Mouse (Mus musculus): ENCODE results near the gene Jph3. TPM values are rescaled to one million over a fixed set of nuclear protein-coding genes. Genes with fewer than 3 reads are reported as not detected.
A peak's percentile ranks its signal among the peaks of the same experiment; 100 is the strongest.

The Jph3 gene
- total RNA-seq, 1 experiment from 2014 or later: 3.2 TPM

DNA sequence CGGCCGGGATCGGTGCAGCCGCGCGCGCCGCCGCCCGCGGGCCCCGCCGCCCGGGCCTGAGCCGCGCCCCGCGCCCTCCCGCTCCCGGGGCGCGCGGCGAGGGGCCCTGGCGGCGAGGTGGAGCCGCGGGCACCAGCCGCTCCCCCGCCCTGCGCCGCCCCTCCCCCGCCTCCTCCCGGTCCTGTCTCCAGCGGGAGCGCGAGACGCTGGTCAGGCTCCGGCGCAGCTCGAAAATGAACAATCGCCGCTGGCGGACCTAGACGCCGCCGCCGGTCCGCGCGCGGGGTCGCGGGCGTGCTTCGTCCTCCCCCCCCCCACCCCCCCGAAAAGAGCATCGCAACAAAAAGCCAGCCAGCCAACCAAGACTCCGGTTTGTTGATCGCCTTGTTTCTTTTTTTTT lies 747 bp downstream of the Jph3 start:
- no peak for DNase-seq

DNA sequence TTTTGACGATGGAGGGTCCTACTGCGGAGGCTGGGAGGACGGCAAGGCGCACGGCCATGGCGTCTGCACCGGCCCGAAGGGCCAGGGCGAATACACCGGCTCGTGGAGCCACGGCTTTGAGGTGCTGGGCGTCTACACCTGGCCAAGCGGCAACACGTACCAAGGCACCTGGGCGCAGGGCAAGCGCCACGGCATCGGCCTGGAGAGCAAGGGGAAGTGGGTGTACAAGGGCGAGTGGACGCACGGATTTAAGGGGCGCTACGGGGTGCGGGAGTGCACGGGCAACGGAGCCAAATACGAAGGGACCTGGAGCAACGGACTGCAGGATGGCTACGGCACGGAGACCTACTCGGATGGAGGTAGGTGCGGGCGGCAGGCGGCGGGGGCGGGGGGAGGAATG lies 1.2 kb downstream of the Jph3 start:
- no peak for DNase-seq

DNA sequence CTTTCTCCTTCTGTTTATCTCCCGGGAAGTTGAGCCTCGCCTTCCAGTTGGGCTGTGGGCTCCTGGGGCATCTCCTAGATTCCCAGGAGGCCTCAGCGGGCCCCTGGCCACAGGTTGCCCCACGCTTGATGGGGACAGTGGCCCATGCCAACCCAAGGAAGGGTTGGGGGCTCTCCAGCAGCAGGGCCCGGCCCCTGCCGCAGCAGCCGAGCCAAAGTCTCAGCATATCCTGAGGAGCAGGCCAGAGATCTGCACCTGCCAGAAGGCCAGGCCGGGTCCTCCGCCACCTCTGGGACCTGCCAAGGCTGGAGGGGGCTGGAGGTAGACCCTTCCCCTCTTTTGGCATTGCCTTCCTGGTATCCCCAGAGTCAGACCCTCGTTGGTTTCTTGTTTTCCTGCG lies 1.6 kb downstream of the Jph3 start:
- no peak for DNase-seq

DNA sequence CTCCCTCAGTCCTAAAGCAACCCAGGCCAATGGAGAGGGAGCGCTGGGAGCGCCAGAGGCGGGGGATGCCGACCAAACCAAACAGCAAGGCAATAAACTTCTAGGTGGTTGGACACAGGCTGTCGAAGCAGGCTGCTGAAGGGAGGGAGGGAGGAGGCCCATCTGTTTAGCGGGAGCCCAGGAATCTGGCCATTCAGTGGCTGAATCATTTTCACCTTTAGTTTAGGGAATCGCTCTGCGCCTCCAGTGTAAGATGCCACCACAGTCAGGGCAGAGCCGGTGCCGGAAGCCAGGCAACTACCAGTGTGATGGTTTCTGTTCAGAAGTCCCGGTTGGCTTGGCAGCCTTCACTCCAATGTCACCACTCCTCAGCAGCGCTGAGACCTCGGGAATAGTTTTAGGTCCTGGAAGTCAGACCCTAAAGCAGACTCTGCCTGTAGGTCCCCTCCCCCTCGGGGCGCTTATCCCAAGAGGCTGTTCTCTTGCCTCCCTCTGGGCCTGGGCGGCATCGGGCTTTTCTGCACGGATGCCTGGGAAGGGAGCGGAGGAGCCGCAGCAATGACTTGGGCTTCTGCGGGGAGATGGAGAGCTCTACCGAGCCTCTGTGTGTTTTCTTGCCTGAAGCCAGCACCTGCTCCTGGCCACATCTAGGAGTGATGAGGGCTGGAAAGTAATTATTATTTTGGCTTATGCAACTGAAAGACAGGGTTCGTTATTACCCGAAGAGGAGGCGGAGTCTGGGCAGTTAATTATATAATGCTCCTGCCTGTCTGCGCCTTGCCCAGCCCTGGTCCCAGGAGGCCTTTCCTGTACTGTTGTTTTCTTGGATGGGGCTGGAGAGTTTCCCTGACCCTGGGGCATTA lies 2.3 kb downstream of the Jph3 start:
- no peak for DNase-seq

DNA sequence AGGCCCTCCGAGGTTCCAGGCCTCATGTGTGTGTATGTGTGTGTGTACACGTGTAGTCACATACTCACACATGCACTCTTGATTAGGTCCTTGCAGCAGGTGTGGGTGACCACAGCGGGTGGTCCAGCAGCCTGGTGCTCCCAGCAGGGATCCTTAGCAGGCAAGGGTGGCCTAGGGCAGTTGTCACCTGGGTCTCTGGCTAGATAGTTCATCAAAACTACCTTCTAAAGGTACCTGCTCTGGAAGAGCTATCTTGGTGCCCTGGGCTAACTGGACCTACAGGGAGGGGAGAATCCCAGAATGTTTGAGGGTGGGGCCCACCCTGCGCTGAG lies 2.9 kb downstream of the Jph3 start:
- DNase-seq: no peak

DNA sequence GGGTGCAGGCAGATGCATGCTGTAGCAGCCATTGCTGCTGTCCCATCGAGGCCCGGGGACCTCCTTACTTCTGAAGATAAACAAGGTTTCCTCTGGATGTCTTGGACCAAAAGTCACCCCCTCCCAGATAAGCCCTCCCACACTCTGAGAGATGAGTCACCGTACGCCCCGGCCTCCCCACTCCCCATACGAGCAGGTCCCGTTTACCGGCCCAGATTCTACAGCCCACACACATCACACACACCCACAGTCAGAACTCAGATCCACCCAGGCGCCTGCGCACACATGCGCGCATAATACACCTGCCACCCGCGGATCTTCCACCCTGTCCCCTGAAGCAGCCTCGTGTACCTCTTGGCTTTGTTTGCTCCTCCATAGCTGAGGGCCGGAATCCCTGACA lies 4.8 kb downstream of the Jph3 start:
- no peak for DNase-seq

DNA sequence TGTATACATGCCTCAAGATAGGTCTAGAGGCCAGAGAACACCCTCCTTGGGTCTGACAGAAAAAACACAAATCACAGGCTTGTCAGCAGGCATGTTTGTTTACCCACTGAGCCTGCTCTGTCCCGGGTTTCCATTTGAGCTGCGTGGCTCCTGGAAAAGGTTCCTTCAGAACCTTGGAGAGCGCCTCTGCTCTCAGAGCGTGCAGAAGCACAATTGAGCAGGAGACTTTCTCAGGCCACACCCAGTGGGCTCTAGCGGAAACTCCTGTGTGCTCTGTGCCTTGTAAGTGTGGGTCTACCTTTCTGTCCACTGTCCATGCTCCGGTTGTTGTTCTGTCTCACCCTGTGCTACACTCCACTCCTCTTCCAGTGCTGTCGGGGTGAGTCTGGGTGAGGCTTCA lies 6.8 kb downstream of the Jph3 start:
- DNase-seq: peak; percentile 32

DNA sequence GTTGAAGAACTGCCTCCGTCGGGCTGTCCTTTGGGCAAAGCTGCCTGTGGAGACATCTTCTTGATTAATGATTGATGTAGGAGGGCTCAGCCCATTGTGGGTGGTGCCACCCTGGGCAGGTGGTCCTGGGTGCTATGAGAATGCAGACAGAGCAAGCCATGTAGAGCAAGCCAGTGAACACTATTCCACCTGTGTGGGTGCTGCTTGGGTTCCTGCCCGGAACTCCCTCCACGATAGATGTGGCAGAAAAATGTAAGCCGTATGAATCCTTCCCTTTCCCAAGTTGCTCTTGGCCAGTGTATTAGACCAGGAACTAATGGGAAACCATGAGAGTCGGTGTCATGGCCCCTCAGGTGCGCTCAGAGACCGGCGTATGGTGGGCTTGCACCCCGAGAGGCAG lies 11.3 kb downstream of the Jph3 start:
- DNase-seq: no peak

DNA sequence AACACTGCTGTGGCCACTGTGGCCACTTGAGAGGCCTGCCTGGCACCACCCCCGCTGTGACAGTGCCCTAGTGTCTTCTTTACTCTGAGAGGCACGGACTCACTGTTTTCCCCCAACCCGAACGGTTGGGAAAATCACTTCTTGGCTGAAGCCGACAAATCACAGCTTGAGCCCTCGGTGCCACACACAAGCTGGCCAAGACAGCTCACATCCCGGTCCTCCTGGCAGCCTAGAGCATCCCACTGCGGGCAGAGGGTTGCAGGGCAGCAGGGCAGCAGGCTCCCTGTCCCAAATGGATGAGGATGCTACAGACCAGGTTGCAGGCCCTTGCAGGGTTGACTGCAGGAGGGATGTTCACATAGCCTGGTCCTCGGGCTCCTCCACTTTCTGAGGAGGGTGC lies 20.1 kb downstream of the Jph3 start:
- no peak for DNase-seq

DNA sequence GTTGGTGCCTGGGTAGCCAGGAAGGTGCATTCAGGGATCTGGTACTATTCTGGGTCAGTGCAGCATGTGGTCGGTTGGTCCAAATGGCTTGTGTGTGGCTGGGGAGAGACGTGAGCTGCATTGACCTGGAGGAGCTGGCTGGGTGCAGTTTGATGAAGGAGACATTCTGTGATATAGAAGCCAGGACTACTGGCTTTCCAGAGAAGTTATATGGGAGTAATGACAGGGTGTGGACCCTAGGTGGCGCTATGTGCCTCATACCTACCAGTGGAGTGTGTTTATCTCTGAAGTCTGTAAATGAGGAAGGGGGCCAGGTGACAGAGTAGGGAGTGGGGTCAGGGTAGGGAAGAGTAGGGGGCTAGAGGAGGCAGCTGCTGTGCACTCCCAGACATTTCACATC lies 21.1 kb downstream of the Jph3 start:
- no peak for DNase-seq

DNA sequence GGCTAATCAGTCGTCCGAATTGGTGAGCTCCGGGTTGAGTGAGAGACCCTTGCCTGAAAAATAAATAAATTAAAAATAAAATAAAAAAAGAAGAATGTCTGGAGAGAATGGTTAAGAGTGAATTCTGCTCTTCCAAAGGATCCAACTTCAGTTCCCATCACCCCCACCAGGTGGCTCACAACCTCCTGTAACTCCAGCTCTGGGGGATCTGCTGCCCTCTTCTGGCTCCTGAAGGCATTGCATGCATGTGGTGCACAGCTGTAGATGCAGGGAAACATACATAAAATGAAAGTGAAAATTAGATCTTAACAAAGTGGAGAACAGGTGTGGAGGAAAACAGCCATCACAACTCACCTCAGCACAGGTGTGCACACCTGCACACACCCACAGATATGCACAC lies 22.0 kb downstream of the Jph3 start:
- peak; percentile 62 for DNase-seq

DNA sequence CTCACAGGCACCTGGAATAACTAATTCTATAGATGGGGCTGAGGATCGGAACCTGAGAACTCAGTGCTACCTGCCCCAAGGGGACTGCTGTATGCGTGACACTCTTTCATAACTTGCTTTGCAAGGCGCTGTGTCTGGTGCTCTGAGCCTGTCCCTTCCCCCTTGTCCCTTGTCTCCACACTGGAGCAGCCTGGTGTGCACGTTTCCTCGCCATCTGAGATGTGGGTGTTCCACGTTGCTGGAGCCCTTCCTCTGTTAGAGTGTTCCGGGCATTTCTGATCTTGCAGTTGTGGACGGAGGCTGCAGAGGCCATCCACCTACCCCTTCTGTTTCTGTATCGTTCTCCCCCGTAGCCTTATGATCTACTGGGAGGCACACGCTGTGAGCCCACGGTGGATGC lies 29.0 kb downstream of the Jph3 start:
- DNase-seq: no peak

DNA sequence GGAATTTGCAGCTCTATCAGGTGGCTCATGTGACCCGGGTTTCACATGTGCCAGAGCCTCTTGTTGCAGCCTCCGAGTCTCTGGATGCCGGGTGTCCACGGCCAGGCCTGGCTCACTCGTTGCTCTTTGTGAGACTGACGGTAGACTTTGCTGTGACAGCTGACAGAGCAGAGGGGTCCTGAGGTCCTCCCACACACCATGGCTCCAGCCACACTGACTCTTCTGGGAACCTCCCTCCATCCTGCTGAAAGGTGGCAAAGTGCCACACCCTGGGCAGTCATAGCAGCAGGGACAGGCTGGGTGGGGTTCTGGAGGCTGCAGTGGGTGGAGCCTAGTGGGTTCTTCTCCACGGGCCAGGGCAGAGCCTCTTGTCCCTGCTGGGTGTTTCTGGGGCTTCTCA lies 31.1 kb downstream of the Jph3 start:
- DNase-seq: no peak

DNA sequence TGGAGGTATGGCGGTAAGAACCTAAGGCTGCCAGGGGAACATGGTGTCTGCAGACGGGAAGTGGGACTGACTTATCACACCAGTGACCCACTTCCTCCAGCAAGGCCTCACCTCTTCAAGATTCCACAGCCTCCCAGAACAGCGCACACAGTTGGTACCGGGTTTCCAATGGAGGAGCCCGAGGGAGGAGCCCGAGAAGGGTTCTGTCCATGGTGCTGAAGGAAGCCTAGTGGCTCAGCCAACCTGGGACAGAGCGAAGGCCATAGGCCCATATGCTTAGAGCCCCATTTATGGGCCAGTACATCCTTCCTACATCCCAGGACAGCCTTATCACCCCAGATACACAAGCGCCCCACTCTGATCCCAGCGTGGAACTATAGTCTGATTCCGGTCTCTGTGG lies 32.1 kb downstream of the Jph3 start:
- DNase-seq: peak; percentile 24

DNA sequence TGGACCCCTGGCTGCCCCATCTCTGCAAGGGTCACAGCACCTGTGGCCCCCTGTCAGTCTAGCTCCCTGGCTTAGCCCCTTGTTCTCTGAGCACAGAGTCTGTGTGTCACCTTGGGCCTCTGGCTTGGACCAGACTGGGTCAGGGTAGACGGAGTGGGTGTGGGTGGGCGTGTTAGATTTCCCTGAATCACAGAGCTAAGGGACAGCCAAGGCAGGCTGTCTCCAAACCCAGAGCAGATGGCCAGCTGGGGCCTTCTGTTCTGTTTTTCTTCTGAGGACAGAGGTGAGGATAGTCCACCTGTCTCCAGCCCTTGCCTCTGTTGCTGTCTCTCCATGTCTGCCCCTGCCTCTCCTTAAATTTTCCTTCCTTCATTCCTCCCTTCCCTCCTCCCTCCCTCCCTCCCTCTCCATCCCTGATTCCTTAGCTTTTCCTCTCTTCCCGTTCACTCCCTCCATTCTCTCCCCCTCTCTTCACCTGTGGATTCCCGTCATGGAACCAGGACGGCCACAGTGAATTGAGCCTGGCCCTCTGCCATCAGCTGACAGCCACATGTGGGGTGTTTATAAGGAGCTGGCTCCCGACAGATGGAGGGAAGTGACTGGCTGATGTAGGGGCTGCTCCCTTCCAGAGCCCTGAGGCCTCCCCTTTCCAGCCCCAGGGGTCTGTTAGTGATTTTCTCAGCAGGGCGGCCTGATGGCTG lies 33.7 kb downstream of the Jph3 start:
- DNase-seq: no peak

DNA sequence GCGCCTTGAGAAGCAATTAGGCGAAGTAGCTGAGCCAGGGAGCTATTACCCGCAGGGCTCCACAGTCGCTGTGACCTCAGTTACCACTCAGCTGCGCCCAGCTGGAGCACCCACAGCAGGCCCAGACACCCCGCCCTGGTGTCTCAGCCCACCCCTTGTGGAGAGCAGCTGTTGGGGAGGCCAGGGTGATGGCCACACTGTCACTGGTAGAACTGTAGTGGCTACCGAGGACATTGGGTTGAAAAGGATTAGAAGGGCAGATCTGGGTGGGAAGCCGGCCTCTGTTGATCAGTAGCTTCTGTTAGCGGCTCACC lies 34.2 kb downstream of the Jph3 start:
- DNase-seq: no peak

DNA sequence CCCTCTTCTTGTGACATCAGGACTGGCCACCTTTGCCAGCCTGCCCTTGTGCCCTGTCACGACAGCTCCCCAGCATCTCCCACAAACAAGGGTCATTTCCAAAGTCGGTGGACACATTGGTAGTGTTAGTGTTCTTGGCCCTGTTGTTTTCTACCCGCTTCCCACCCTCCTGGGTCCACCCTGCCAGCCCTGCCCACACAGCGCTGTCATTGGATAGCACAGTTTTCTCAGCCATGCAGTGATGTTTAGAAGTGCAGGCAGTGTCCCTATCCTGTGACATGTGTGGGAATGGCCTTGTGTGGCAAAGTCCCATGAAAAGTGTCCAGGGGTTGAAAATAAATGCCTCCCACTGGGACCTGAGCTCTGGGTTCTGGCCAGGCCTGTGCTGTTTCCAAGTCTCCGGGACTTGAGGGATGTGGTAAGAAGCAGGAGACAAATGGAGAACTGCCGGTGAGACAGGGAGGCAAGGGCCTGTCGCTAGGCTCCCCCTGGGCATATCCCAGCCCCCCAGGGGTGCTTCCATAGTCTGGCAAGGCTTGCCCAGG lies 36.2 kb downstream of the Jph3 start:
- DNase-seq: no peak

DNA sequence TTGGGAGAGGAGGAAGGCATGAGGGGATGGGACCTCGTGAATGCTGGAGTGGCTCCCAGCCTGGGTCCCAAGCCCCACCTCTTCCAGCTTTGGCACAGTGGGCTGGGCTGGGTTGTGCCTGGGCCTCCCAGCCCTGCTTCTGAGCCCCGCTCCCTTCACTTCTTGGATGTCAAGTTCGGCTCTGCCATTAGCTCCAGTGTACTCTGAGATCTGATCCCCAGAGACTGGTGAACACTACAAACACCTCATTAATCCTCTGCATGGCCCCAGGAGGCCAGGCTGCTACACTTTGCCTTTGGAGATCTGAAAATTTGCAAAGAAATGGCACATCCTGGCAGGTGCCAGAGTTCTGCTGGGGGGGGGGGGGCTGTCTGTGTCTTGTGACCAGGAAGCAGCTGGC lies 39.7 kb downstream of the Jph3 start:
- DNase-seq: no peak

DNA sequence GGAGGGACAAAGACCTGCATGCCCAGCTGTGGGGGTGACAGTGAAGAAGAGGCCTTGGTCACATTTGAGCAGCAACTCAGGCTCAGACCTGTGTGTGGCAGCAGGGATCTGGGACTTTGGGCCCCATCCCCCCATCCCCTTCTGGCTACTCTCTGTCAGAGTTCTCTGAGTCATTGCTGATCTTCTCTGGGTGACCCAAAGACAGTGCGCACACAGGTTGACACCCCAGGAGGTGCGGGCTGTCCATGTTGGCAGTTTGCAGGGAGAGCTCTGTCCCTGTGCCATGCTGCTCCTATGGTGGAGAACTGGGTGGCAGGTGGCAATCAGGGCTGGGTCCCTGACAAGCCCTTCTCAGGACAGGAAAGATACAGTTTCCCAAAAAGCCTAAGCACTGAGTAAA lies 40.2 kb downstream of the Jph3 start:
- DNase-seq: no peak

DNA sequence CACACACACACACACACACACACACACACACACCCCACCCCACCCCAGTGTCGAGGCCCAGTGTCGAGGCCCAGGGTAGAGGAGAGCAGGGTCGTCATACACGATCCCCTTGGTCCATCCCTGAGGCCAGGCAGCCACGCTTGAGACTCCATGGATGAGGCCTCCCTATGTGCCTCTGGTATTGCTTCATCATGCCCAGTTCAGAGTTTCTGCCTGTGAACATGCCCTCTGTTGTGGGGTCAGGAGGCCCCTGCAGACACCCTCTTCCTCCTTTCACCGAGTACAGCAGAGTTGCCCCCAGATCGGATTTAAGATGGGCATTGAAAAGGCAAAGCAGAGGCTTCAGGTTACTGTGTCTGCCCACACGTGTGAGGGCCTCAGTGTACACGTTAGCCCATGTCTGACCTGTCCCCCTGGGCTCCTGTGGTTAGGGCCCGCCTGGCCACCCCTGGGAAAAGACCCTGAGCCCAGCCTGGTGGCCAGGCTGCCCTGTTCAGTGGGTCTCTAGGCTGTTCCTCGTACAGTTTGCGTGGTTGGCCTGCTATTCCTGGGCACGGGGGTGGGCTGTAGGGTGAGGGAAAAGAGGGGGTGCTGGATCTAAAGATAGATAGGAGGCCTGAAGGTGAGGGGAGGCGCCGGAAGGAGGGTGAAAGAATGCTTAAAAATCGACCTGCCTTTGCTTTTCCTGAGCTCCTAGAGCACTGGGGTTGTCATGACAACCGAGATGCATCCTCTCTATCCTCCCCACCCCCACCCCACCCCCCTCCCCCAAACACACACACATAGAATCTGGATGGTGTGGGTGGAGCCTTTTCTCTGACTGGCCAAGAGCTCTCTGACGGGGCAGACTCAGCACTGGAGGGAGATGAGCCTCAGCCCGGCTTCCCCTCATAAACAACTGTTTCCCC lies 41.7 kb downstream of the Jph3 start:
- no peak for DNase-seq

DNA sequence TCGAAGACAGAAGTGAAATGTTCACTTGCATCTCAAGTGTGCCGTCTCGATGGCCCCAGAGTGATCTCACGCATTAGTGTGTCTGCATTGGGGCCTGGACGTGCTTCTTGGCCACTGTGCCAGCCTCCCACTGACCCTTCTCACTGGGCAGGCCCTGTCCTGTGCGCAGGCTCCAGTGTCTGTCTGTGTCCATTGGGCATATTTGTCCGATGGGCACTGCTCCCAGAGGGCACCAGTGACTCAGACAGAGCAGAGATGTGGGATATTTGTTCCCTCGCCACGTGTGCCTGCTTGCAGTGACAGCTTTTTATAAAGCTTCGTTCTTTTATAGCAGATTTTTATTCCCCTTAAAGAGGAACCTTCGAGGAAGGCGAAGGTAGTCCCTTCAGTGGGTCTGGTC lies 44.5 kb downstream of the Jph3 start:
- no peak for DNase-seq

DNA sequence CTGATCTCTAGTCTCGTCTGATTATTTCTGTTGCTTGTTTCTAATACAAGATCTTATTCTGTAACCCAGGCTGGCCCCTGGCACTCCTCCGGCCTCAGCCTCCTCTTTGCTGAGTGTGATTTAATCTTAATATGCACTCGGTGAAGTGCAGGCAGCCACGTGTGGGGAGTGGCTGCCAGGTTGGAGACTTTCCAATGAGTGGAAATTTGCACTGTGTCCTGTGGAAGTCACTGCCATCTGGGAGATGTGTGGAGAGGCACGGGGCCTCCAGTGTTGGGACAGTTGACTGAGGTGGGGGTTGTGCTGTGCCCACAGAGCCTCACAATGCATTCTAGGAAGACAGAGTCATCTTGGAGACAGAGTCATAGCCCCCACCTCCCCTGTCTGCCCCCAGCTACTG lies 53.1 kb downstream of the Jph3 start:
- DNase-seq: no peak

DNA sequence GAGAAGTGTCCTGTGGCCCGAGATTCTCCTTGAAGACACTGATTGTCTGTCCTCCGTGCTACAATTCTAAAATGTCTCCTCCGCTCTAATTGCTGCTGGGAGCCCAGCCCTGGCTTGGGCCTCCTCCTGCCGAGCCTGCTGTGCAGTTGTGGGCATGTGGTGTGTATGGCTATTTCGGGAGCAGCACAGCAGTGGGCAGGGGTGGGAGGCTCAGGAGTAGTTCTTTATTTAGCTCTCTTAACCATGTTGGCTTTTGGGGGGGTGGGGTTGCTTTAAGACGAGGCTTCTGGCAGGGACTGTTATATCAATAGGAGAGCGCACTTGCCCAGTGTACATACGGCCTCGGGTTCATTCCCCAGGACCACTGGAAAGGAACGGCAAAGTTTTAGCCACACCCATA lies 57.1 kb downstream of the Jph3 start:
- DNase-seq: no peak
